Mouse (Mus musculus): ENCODE measurements at regions not wholly inside any gene's neighbourhood (a gene's known extent, or its start where the extent isn't known, plus 50 kb on each side); places are given as distances from the start of the nearest gene placed in this dataset.
A peak's percentile ranks its signal among the peaks of the same experiment; 100 is the strongest.

GRCm38 (mm10) chr11:117048911-117049310 is 66.1 kb upstream of the Sec14l1 start:
- no peak overlapping the region for H3K27ac ChIP-seq (ENCODE audit: low read length)
- no peaks in the 10 kb centered on the region for H3K9me3 ChIP-seq (replicated peaks; ENCODE audit: control insufficient read depth, low read length, poor library complexity, severe bottlenecking)
- H3K4me3 ChIP-seq (ENCODE audit: low read depth, low read length): no peak overlapping the region
- 90% methylated on average over 3 of the region's 3 CpGs for WGBS
- no peaks in the 10 kb centered on the region for H3K36me3 ChIP-seq (ENCODE audit: control insufficient read depth, insufficient read depth, low read length)
- H3K9ac ChIP-seq (ENCODE audit: low read depth, low read length): no peak overlapping the region
- peaks cover 11% of the 10 kb centered on the region; the same call in 1 of the 2 replicates for H3K4me1 ChIP-seq (ENCODE audit: control insufficient read depth, insufficient read depth, low read length)
- ATAC-seq: no peak
- no peaks in the 10 kb centered on the region for H3K27me3 ChIP-seq (ENCODE audit: control insufficient read depth, insufficient read depth, low read depth, low read length)
- H3K4me2 ChIP-seq (ENCODE audit: low read length): no peak overlapping the region

DNA sequence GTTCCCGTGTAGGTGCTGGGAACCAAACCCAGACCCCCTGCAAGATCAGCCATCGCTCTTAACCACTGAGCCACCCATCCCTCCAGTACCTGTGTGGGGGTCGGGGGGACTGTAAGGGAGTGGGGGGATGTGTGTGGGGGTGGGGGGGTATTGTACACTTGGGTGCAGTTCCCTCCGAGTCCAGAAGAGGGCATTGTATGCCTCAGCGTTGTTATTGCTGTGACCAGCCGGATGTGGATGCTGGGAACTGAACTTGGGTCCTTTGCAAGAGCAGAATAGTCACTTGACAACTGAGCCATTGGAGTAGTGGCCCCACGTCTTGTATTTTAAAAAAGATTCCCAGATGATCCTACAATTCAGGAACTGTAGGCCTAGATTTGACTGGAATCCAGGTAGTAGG is 64.2 kb upstream of the Sec14l1 start:
- no peaks in the 10 kb centered on the region for H3K9me3 ChIP-seq (replicated peaks; ENCODE audit: control insufficient read depth, low read length, poor library complexity, severe bottlenecking)
- ATAC-seq: no peak
- H3K4me2 ChIP-seq (ENCODE audit: low read length): no peak overlapping the region
- H3K4me3 ChIP-seq (ENCODE audit: low read depth, low read length): no peak overlapping the region
- no peaks in the 10 kb centered on the region for H3K36me3 ChIP-seq (ENCODE audit: control insufficient read depth, insufficient read depth, low read length)
- 94% methylated on average over 7 of the region's 7 CpGs for WGBS
- H3K9ac ChIP-seq (ENCODE audit: low read depth, low read length): no peak overlapping the region
- no peak overlapping the region for H3K27ac ChIP-seq (ENCODE audit: low read length)
- H3K4me1 ChIP-seq (ENCODE audit: control insufficient read depth, insufficient read depth, low read length): peaks cover 11% of the 10 kb centered on the region; the same call in 1 of the 2 replicates
- no peaks in the 10 kb centered on the region for H3K27me3 ChIP-seq (ENCODE audit: control insufficient read depth, insufficient read depth, low read depth, low read length)

DNA sequence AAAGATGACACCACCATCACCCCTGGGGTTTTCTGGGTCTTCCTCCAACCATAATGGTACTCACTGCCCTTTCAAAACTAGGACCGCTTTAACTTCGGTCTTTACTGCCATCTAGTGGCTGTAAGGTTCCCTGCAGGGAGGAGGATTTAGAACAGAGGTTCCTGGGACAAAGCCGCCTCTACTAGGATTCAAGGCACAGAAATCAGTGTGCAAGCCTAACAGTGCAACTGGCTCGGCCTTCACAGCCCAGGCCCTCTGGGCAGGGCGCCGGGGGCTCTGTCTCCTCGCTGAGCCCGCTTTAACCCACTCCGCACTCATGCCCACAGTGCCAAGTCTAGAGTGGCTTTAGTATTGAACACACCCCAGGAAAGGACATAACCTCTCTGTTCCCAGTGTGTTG is 58.0 kb upstream of the Sec14l1 start:
- Histone ChIP-seq H3K27ac (ENCODE audit: low read length) (peak overlapping the region; percentile 59; the same call in 1 of the 2 replicates), H3K9me3 (replicated peaks; ENCODE audit: control insufficient read depth, low read length, poor library complexity, severe bottlenecking) (no peaks in the 10 kb centered on the region), H3K4me1 (ENCODE audit: control insufficient read depth, insufficient read depth, low read length) (peaks cover 16% of the 10 kb centered on the region), H3K27me3 (ENCODE audit: control insufficient read depth, insufficient read depth, low read depth, low read length) (no peaks in the 10 kb centered on the region), H3K4me3 (ENCODE audit: low read depth, low read length) (no peak overlapping the region), H3K4me2 (ENCODE audit: low read length) (peak overlapping the region; percentile 26; the same call in 1 of the 2 replicates), H3K9ac (ENCODE audit: low read depth, low read length) (peak overlapping the region; percentile 58), H3K36me3 (ENCODE audit: control insufficient read depth, insufficient read depth, low read length) (no peaks in the 10 kb centered on the region)
- WGBS: 7% methylated on average over 9 of the region's 9 CpGs
- ATAC-seq: peak; percentile 59

DNA sequence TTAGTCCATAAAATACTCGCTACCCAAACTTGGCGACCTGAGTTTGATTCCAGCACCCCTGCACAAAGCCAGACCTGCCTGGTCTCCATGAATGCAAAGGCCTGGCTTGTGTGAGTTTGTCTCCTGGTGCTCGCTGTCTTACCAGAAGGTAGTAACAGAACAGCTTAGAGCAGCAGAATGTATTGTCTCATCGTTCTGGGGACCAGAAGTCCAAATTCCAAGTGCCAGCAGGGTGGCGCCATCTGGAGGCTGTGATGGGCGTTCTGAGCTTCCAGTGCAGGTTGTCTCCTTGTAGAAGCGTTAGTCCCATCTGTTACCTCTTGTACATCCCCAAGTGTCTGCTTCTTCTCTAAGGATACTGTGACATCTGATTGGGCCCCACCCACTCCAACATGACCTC is 57.5 kb upstream of the Sec14l1 start:
- Histone ChIP-seq H3K4me3 (ENCODE audit: low read depth, low read length) (no peak overlapping the region), H3K4me1 (ENCODE audit: control insufficient read depth, insufficient read depth, low read length) (peaks cover 16% of the 10 kb centered on the region), H3K4me2 (ENCODE audit: low read length) (no peak overlapping the region), H3K27ac (ENCODE audit: low read length) (peak overlapping the region; percentile 59; the same call in 1 of the 2 replicates), H3K9me3 (replicated peaks; ENCODE audit: control insufficient read depth, low read length, poor library complexity, severe bottlenecking) (no peaks in the 10 kb centered on the region), H3K27me3 (ENCODE audit: control insufficient read depth, insufficient read depth, low read depth, low read length) (no peaks in the 10 kb centered on the region), H3K36me3 (ENCODE audit: control insufficient read depth, insufficient read depth, low read length) (no peaks in the 10 kb centered on the region), H3K9ac (ENCODE audit: low read depth, low read length) (peak overlapping the region; percentile 58)
- 32% methylated on average over 7 of the region's 7 CpGs for WGBS
- peak; percentile 44 for ATAC-seq

DNA sequence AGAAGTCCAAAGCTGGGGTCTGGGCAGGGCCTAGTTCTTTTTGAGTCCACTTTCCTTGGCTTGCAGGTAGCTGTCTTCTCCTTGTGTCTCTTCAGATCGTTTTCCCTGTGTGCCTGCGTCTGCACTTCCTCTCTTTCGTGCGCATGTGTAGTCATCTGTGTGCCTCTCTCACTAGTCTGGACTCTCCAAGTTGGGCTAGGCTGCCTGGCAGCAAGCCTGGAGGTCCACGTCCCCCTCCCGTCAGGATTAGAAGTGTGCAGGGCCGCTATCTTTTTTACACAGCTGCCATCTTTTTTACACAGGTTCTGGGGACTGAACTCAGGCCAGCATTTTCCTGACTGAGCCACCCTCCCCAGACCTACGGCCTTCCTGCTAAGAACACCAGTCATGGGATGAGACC is 55.8 kb upstream of the Sec14l1 start:
- Histone ChIP-seq H3K4me2 (ENCODE audit: low read length) (no peak overlapping the region), H3K9me3 (replicated peaks; ENCODE audit: control insufficient read depth, low read length, poor library complexity, severe bottlenecking) (no peaks in the 10 kb centered on the region), H3K9ac (ENCODE audit: low read depth, low read length) (no peak overlapping the region), H3K4me3 (ENCODE audit: low read depth, low read length) (no peak overlapping the region), H3K27me3 (ENCODE audit: control insufficient read depth, insufficient read depth, low read depth, low read length) (no peaks in the 10 kb centered on the region), H3K4me1 (ENCODE audit: control insufficient read depth, insufficient read depth, low read length) (peaks cover 23% of the 10 kb centered on the region), H3K27ac (ENCODE audit: low read length) (peak overlapping the region; percentile 77), H3K36me3 (ENCODE audit: control insufficient read depth, insufficient read depth, low read length) (no peaks in the 10 kb centered on the region)
- 53% methylated on average over 8 of the region's 8 CpGs for whole genome bisulfite sequencing
- no peak for ATAC-seq

- peak overlapping the region; percentile 37 for H3K4me2 ChIP-seq (ENCODE audit: low read length)
- H3K4me3 ChIP-seq (ENCODE audit: low read depth, low read length): no peak overlapping the region
- H3K4me1 ChIP-seq (ENCODE audit: control insufficient read depth, insufficient read depth, low read length): peaks cover 23% of the 10 kb centered on the region
- no peaks in the 10 kb centered on the region for H3K27me3 ChIP-seq (ENCODE audit: control insufficient read depth, insufficient read depth, low read depth, low read length)
- H3K9ac ChIP-seq (ENCODE audit: low read depth, low read length): 0 out of 2 replicates have a peak overlapping the region, but pooled peaks have one; percentile 23
- 2% methylated on average over 19 of the region's 19 CpGs for WGBS
- no peaks in the 10 kb centered on the region for H3K36me3 ChIP-seq (ENCODE audit: control insufficient read depth, insufficient read depth, low read length)
- peak; percentile 25; the same call in 1 of the 2 replicates for ATAC-seq
- H3K27ac ChIP-seq (ENCODE audit: low read length): peak overlapping the region; percentile 77
- no peaks in the 10 kb centered on the region for H3K9me3 ChIP-seq (replicated peaks; ENCODE audit: control insufficient read depth, low read length, poor library complexity, severe bottlenecking)
Observed at GRCm38 (mm10) chr11:117059981-117060705, 54.8 kb upstream of the Sec14l1 start.

DNA sequence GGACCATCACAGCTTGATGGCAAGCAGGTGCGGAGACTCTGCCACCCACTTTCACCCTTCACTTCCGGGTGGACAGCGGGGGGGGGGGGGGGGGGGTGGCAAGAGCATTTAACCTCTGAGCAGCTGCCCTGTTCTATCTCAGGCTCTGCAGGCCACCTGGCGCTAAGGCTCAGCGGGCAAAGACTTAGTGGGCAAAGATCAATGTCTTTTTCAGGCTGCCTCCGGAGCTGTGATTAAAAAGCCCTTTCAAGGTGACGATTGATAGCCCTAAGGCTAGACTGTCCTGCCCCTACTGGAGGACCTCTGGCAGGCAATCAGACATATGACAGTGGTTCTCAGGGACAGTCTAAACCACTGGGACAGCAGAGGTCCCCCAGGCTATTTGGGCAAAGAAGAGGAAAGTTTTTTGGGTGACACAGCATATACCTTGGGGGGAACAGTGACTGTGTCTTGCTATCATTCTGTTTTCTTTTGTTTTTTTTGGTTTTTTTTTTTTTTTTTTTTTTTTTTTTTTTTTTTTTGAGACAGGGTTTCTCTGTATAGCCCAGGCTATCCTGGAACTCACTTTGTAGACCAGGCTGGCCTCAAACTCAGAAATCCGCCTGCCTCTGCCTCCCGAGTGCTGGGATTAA is 54.1 kb upstream of the Sec14l1 start:
- Histone ChIP-seq H3K4me2 (ENCODE audit: low read length) (peak overlapping the region; percentile 37), H3K9me3 (replicated peaks; ENCODE audit: control insufficient read depth, low read length, poor library complexity, severe bottlenecking) (no peaks in the 10 kb centered on the region), H3K36me3 (ENCODE audit: control insufficient read depth, insufficient read depth, low read length) (no peaks in the 10 kb centered on the region), H3K27ac (ENCODE audit: low read length) (peak overlapping the region; percentile 77), H3K4me3 (ENCODE audit: low read depth, low read length) (no peak overlapping the region), H3K27me3 (ENCODE audit: control insufficient read depth, insufficient read depth, low read depth, low read length) (no peaks in the 10 kb centered on the region), H3K4me1 (ENCODE audit: control insufficient read depth, insufficient read depth, low read length) (peaks cover 23% of the 10 kb centered on the region), H3K9ac (ENCODE audit: low read depth, low read length) (no peak overlapping the region)
- ATAC-seq: no peak
- WGBS: 29% methylated on average over 7 of the region's 9 CpGs

GRCm38 (mm10) chr11:117062772-117063499 is 52.0 kb upstream of the Sec14l1 start:
- Histone ChIP-seq H3K27ac (ENCODE audit: low read length) (peak overlapping the region; percentile 6), H3K27me3 (ENCODE audit: control insufficient read depth, insufficient read depth, low read depth, low read length) (no peaks in the 10 kb centered on the region), H3K9me3 (replicated peaks; ENCODE audit: control insufficient read depth, low read length, poor library complexity, severe bottlenecking) (no peaks in the 10 kb centered on the region), H3K9ac (ENCODE audit: low read depth, low read length) (no peak overlapping the region; the same call in 1 of the 2 replicates), H3K4me1 (ENCODE audit: control insufficient read depth, insufficient read depth, low read length) (peaks cover 19% of the 10 kb centered on the region), H3K36me3 (ENCODE audit: control insufficient read depth, insufficient read depth, low read length) (no peaks in the 10 kb centered on the region), H3K4me3 (ENCODE audit: low read depth, low read length) (no peak overlapping the region), H3K4me2 (ENCODE audit: low read length) (no peak overlapping the region)
- ATAC-seq: no peak
- 27% methylated on average over 14 of the region's 14 CpGs for WGBS
